Mouse (Mus musculus) left cerebral cortex, adult 8-10 months (tissue): ENCODE data around the gene Fgf11. TPM values are rescaled to one million over a fixed set of nuclear protein-coding genes. Genes with fewer than 3 reads are reported as not detected.

Experiments used
- DNase-seq, 2 experiments: peaks; one replicate each; pipeline ENCODE4 v3.0.0; 2022; ENCODE audit warnings: low spot score in 2 of 2
- total RNA-seq, 4 experiments: library from RNA; stranded (reverse); gene quantifications; 2 replicates each; pipeline ENCODE4 v1.2.4; 2022

The Fgf11 gene
- total RNA-seq, 4 experiments from 2014 or later, result 18.8 to 22.3 (median 19.7) TPM

- DNase-seq, result no peak
These were observed 44.2 kb downstream of the Fgf11 start for GRCm38 (mm10) chr11:69757303-69758089.

DNA sequence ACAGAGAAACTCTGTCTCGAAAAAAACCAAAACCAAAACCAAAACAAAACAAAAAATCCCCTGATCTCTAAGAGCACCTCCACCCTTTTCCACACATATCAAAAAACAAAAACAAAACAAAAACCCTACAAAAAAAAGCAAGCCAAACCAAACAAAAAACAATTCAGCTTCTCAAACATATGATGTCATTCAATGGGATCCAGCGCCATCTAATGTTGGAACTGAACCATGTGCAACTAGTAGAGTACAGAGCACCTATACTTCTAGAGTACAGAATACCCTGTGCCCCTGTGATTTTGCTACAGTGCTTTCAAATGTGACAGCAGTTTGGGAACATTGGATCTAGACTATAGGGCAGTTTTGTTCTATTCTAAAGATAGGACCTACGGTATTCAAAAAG is 47.0 kb downstream of the Fgf11 start:
- DNase-seq, result no peak

GRCm38 (mm10) chr11:69754233-69754632 is 47.4 kb downstream of the Fgf11 start:
- no peak for DNase-seq

DNA sequence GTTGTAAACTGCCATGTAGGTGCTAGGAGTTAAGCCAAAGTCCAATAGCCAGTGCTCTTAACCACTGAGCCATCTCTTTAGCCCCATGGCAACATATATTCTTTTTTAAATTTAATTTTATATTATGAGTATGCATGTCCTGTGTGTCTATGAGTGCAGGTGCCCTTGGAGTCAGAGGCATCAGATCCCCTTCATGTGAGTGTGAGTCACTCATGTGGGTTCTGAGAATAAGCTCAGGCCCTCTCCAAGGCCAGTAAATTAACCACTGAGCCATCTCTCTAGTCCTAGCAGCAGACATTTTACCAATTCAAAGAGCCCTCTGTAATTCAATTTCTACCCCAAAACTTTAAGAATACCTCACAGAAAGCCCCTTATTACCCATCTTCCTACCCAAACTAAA is 49.0 kb downstream of the Fgf11 start:
- no peak for DNase-seq

DNA sequence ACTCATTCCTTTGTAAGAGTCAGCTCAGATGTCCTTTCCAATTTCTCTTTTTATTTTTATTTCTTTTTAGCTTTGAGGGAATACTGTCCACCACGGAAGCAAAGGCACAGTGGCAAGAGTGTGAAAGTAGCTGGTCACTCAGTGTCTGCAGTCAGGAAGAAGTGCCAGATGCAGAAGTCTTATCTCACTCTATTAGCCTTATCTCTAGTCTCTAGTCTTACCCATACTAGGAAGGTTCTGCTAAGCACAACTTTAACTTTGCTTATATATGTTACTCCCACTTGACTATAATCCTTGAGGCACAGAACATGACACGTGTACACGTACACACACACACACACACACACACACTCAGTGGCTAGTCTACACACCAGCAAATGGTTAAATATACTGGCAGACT is 50.0 kb downstream of the Fgf11 start:
- DNase-seq, result no peak

Other genes starting within 250 kb of the Fgf11 start
- 10 to 100 TPM; 89.2 to 96.6 (median 90.5) TPM for gene Efnb3, start 241.7 kb downstream of the Fgf11 start, total RNA-seq
- 10 to 100 TPM; 10.1 to 13.8 (median 11.3) TPM for gene Wrap53, start 221.6 kb downstream of the Fgf11 start, total RNA-seq
- 10 to 100 TPM; 26.6 to 32.6 (median 28.2) TPM for gene Trp53, start 221.5 kb downstream of the Fgf11 start, total RNA-seq
- 100 to 1,000 TPM; 400 to 455 (median 419) TPM for gene Atp1b2, start 195.9 kb downstream of the Fgf11 start, total RNA-seq
- gene Shbg, start 184.0 kb downstream of the Fgf11 start, total RNA-seq, result 1 to 10 TPM in 1 of 4 experiments, not detected in 3; 1.0 TPM
- 10 to 100 TPM in 3 of 4 experiments, 1 to 10 TPM in 1; 7.9 to 11.6 (median 10.5) TPM for gene Sat2, start 179.8 kb downstream of the Fgf11 start, total RNA-seq
- 100 to 1,000 TPM; 132 to 147 (median 140) TPM for gene Fxr2, start 168.9 kb downstream of the Fgf11 start, total RNA-seq
- gene Sox15, start 146.5 kb downstream of the Fgf11 start, total RNA-seq, result under 1 TPM in 1 of 4 experiments, not detected in 3; 0.46 TPM
- gene Mpdu1, start 139.2 kb downstream of the Fgf11 start, total RNA-seq, result 10 to 100 TPM; 59.3 to 68.7 (median 61.4) TPM
- gene Cd68, start 135.7 kb downstream of the Fgf11 start, total RNA-seq, result 10 to 100 TPM; 14.1 to 63.3 (median 34.2) TPM
- 100 to 1,000 TPM; 268 to 307 (median 295) TPM for gene Eif4a1, start 129.4 kb downstream of the Fgf11 start, total RNA-seq
- 10 to 100 TPM; 72.6 to 96.8 (median 83.6) TPM for gene Senp3, start 119.8 kb downstream of the Fgf11 start, total RNA-seq
- 1 to 10 TPM; 2.5 to 4.2 (median 3.2) TPM for gene Tnfsf13, start 116.1 kb downstream of the Fgf11 start, total RNA-seq
- gene Tnfsf12, start 106.0 kb downstream of the Fgf11 start, total RNA-seq, result 10 to 100 TPM; 10.2 to 15.1 (median 11.7) TPM
- gene Tnfsfm13, start 105.8 kb downstream of the Fgf11 start, total RNA-seq, result 1 to 10 TPM; 1.5 to 2.0 (median 1.8) TPM
- 10 to 100 TPM; 48.6 to 56.4 (median 51.3) TPM for gene Polr2a, start 43.2 kb downstream of the Fgf11 start, total RNA-seq
- gene Slc35g3, start 39.9 kb downstream of the Fgf11 start, total RNA-seq, result not detected
- 100 to 1,000 TPM; 138 to 158 (median 147) TPM for gene Zbtb4, start 35.9 kb downstream of the Fgf11 start, total RNA-seq
- gene Chrnb1, start 5.9 kb downstream of the Fgf11 start, total RNA-seq, result 1 to 10 TPM in 2 of 4 experiments, under 1 TPM in 2; 0.51 to 1.2 (median 0.92) TPM
- under 1 TPM in 2 of 4 experiments, not detected in 2; 0.16 to 0.20 TPM for gene Tmem102, start 3.8 kb upstream of the Fgf11 start, total RNA-seq
- gene Gm39566, start 13.4 kb upstream of the Fgf11 start, total RNA-seq, result not detected
- gene Spem2, start 16.6 kb upstream of the Fgf11 start, total RNA-seq, result not detected
- under 1 TPM in 3 of 4 experiments, not detected in 1; 0.43 to 0.74 (median 0.49) TPM for gene Spem1, start 20.3 kb upstream of the Fgf11 start, total RNA-seq
- gene Nlgn2, start 35.9 kb upstream of the Fgf11 start, total RNA-seq, result 100 to 1,000 TPM; 217 to 228 (median 217) TPM
- 100 to 1,000 TPM; 117 to 147 (median 123) TPM for gene Tmem256, start 36.7 kb upstream of the Fgf11 start, total RNA-seq
- gene Plscr3, start 44.5 kb upstream of the Fgf11 start, total RNA-seq, result 10 to 100 TPM; 16.0 to 20.0 (median 18.6) TPM
- under 1 TPM in 3 of 4 experiments, not detected in 1; 0.26 to 0.46 (median 0.30) TPM for gene Tnk1, start 56.9 kb upstream of the Fgf11 start, total RNA-seq
- not detected for gene Tmem95, start 76.2 kb upstream of the Fgf11 start, total RNA-seq
- gene Kctd11, start 79.5 kb upstream of the Fgf11 start, total RNA-seq, result 1 to 10 TPM; 1.0 to 2.0 (median 1.2) TPM
- gene Acap1, start 93.7 kb upstream of the Fgf11 start, total RNA-seq, result not detected
- gene 2810408A11Rik, start 99.1 kb upstream of the Fgf11 start, total RNA-seq, result 1 to 10 TPM in 1 of 4 experiments, under 1 TPM in 3; 0.39 to 1.1 (median 0.56) TPM
- 100 to 1,000 TPM in 3 of 4 experiments, 10 to 100 TPM in 1; 97.6 to 122 (median 112) TPM for gene Neurl4, start 99.2 kb upstream of the Fgf11 start, total RNA-seq
- 10 to 100 TPM; 27.1 to 37.6 (median 32.4) TPM for gene Gps2, start 112.0 kb upstream of the Fgf11 start, total RNA-seq
- 100 to 1,000 TPM; 413 to 430 (median 416) TPM for gene Eif5a, start 120.1 kb upstream of the Fgf11 start, total RNA-seq
- gene Ybx2, start 133.9 kb upstream of the Fgf11 start, total RNA-seq, result 1 to 10 TPM; 5.1 to 9.6 (median 6.1) TPM
- 1 to 10 TPM; 4.8 to 5.4 (median 5.1) TPM for gene Slc2a4, start 146.3 kb upstream of the Fgf11 start, total RNA-seq
- gene Cldn7, start 162.9 kb upstream of the Fgf11 start, total RNA-seq, result not detected
- 100 to 1,000 TPM; 108 to 126 (median 118) TPM for gene Ctdnep1, start 179.3 kb upstream of the Fgf11 start, total RNA-seq
- gene Elp5, start 180.7 kb upstream of the Fgf11 start, total RNA-seq, result 100 to 1,000 TPM in 1 of 4 experiments, 10 to 100 TPM in 3; 78.7 to 101 (median 87.1) TPM
- gene Gabarap, start 189.3 kb upstream of the Fgf11 start, total RNA-seq, result 100 to 1,000 TPM; 218 to 247 (median 236) TPM
- gene Phf23, start 193.9 kb upstream of the Fgf11 start, total RNA-seq, result 10 to 100 TPM; 49.6 to 59.9 (median 51.8) TPM
- 10 to 100 TPM; 28.0 to 36.9 (median 32.9) TPM for gene Dvl2, start 198.7 kb upstream of the Fgf11 start, total RNA-seq
- gene Acadvl, start 213.6 kb upstream of the Fgf11 start, total RNA-seq, result 10 to 100 TPM; 57.9 to 68.3 (median 61.2) TPM
- 100 to 1,000 TPM; 721 to 849 (median 797) TPM for gene Dlg4, start 215.1 kb upstream of the Fgf11 start, total RNA-seq